Mouse (Mus musculus) embryo, embryonic 10 days (tissue): Measurements from ENCODE around the gene Ulk2.

ENCODE experiments used
- DNase-seq: peaks from one replicate; pipeline ENCODE4 v3.0.0-alpha.2; 2015; ENCODE audit warnings: low spot score

Ulk2 gene

GRCm38 (mm10) chr11:61760518-61760917 lies 94.4 kb downstream of the Ulk2 start:
- DNase-seq = no peak

- DNase-seq = no peak
These were observed 97.7 kb downstream of the Ulk2 start for GRCm38 (mm10) chr11:61757151-61757550.

- peak; percentile 56 for DNase-seq
These were observed 103.3 kb downstream of the Ulk2 start for GRCm38 (mm10) chr11:61751612-61752011.

GRCm38 (mm10) chr11:61747161-61747560 lies 107.7 kb downstream of the Ulk2 start:
- DNase-seq = no peak

- DNase-seq = no peak
These were observed 109.1 kb downstream of the Ulk2 start for GRCm38 (mm10) chr11:61745781-61746180.

GRCm38 (mm10) chr11:61744460-61744859 lies 110.4 kb downstream of the Ulk2 start:
- peak; percentile 18 for DNase-seq

- DNase-seq = peak; percentile 6
These were observed 111.1 kb downstream of the Ulk2 start for GRCm38 (mm10) chr11:61743768-61744167.

GRCm38 (mm10) chr11:61740500-61740899 lies 114.4 kb downstream of the Ulk2 start:
- DNase-seq = no peak

GRCm38 (mm10) chr11:61737290-61737689 lies 117.6 kb downstream of the Ulk2 start:
- DNase-seq = no peak

GRCm38 (mm10) chr11:61732672-61733071 lies 122.2 kb downstream of the Ulk2 start:
- DNase-seq = no peak

GRCm38 (mm10) chr11:61728037-61728436 lies 126.8 kb downstream of the Ulk2 start:
- DNase-seq = no peak
